Mouse (Mus musculus): ENCODE data around the gene Vmn2r6.
"Not testable (repeated sequence)": the region's sequence is repeated elsewhere in the genome, so short reads cannot be mapped to it uniquely, and the experiment has no call there.

- TF ChIP-seq MAX (IDR thresholded peaks at IDR 0.05; ENCODE audit: low read length); CTCF (conservative IDR thresholded peaks at IDR 0.05 in 1 of 2, IDR thresholded peaks at IDR 0.05 in 1 of 2; ENCODE audit: low read depth in 2 of 2, low read length in 2 of 2): not testable (repeated sequence)
These were observed 3.2 kb upstream of the Vmn2r6 start for GRCm38 (mm10) chr3:64568793-64569192.
